Mouse (Mus musculus): ENCODE measurements around the gene B4gat1.
"Not testable (repeated sequence)": the region's sequence is repeated elsewhere in the genome, so short reads cannot be mapped to it uniquely, and the experiment has no call there.

B4gat1 gene

GRCm38 (mm10) chr19:5085145-5085863, 46.7 kb downstream of the B4gat1 start, which contains the start of gene Tmem151a:
TSS of gene Tmem151a (minus strand) at chr19:5085531.
- no peak for DNase-seq

DNA sequence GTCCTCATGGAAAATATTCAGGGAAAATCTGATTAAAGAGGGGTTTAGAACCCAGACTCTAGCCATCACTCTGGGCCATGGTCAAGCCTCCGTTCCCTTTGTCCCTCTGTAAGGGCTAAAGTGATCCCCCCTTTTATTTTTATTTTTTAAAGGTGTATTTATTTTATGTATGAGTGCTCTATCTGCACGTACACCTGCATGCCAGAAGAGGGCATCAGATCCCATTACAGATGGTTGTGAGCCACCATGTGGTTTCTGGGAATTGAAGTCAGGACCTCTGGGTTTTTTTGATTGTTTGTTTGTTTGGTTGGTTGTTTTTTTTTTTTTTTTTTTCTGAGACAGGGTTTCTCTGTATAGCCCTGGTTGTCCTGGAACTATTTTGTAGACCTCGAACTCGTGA, 47.9 kb downstream of the B4gat1 start:
- DNase-seq: not testable (repeated sequence)

DNA sequence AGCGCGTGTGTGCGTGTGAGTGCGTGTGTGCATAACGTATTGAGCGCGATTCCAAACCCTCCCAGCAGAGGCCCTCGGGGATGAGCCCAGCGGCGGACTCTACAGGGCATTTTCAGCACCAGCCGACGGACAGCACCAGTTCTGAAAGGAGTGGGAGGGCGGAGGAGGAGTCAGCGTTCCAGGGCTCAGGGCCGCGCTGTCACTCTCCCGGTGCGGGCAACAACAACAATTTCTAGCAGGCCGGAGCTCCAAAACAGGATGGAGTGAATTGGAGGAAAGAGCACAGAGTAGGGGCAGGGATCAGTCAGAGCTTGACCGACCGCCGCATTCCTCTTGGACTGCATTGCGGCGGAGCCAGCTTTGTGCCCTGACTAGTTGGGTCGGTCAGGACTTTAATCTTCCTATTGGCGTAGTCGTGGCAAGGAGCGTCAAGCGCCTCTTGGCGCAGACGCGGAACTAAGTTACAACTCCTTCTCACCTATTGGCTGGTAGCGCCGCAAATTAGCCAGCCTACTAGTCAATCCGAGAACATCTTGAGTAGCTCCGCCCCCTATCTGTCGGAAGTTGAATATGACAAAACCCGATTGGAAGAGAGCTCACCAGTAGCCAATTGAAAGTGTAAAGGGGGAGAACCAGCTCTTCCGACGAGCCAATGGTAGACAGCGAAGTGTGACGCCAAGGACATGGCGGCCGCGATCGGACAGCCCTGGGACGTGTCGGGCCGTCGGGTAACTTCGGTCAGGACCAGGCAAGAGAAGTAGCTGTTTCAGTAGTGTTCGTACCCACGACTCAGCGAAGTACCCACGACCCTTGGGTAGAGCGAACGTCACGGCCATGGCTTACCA, 49.5 kb downstream of the B4gat1 start, which contains the start of gene Yif1a:
TSS of gene Yif1a (plus strand) at position 655 of the 845 bp plus-strand sequence.
- peak; percentile 98 for DNase-seq

GRCm38 (mm10) chr19:5089324-5089723, 50.7 kb downstream of the B4gat1 start:
- DNase-seq: no peak

Measured in lung, postnatal 10 days (tissue).